Mouse (Mus musculus): ENCODE results near the gene Cryba4.

DNA sequence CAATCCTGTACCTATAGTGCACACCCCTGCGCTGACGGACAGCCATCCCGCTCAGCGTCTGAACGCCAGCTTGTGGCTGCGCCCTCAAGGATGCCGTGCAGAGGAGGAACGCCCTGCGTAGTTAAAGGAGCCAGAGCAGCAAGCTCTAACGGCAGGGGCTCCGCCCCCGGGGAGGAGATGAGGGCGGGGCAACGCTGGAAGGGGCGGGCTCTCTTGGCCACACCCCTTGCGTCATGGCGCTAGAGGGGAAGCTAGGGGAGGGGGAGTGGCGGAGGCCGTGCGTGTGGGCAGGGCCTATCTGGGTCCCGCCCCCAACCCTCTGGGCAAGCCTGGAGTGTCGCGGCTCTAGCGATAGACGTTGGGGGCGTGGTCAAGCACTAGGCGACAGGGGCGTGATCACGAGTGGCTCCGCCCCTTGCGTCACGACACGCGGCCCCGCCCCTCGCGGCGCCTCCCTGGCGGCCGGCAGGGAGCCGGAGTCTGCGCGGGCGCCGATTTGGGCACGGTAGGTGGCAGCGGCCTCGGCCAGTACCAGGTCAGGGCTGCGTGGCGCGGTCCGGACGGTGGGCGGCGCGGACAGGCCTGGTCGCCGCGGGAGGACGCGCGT is 24.1 kb upstream of the Cryba4 start, which contains the start of gene Tpst2:
- TF ChIP-seq USF1 (IDR thresholded peaks at IDR 0.05; ENCODE audit: low read depth) (no peak), MAX (IDR thresholded peaks at IDR 0.05; ENCODE audit: low read depth) (no peak), POLR2A (IDR thresholded peaks at IDR 0.05; ENCODE audit: insufficient read length, low read depth) (peak; percentile 97), MYOD1 (IDR thresholded peaks at IDR 0.05; ENCODE audit: control insufficient read depth in 1 of 3, insufficient read length in 2 of 3, low read depth in 2 of 3) (peak in 1 of 3 experiments; percentile 27), E2F4 (IDR thresholded peaks at IDR 0.05; ENCODE audit: insufficient read depth) (no peak), TCF12 (IDR thresholded peaks at IDR 0.05; ENCODE audit: insufficient read depth, poor library complexity, severe bottlenecking) (no peak), CEBPB (IDR thresholded peaks at IDR 0.05; ENCODE audit: insufficient read depth, poor library complexity, severe bottlenecking) (no peak), POLR2AphosphoS2 (IDR thresholded peaks at IDR 0.05; ENCODE audit: insufficient read length, low read depth) (peak; percentile 99), MYOG (IDR thresholded peaks at IDR 0.05; ENCODE audit: control insufficient read depth in 1 of 3, insufficient read depth in 1 of 3, insufficient read length in 2 of 3, low read depth in 2 of 3) (peak in 1 of 3 experiments; percentile 21), SRF (IDR thresholded peaks at IDR 0.05; ENCODE audit: control insufficient read depth, insufficient read length, low read depth) (no peak)
